12 mouse cellular contexts compared by ENCODE assay signal in the genomic region with DNA sequence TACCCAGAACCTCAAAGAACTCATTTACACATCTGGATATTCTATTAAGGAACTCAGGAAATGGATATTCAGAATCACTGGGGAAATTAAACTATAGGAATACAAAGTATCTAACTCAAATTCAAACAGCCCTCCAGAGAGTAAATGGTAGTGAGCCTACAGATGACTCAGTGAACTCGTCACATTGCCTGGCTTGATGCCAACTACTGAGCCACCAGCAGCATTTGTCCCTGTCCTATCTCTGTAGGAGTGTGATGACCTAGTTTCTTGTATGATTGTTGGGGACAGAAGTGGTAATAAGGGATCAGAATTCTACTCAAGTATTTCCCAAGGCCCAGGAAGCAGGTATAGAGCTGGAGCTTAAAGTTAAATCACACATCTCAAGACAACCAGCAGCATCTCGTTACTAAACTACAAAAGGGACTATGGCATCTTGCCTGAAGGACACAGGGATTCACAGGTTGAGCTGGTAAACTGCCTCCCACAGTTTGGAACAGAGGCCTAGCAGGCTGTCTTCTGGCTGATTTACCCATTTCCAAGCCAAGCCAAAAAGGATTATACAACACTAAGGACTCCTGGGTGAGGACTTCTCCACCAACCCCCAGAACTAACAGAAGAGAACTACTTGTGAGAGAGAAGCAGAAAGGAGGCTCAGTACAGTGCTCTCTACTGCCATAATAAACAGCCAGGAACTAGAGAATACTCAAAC.
DNase-seq lines count a peak whose midpoint lies in the region; TF ChIP-seq lines count a peak whose summit lies in the region.
"Had no signal": no experiment of that assay in that cellular context is flagged by ENCODE, and none has a peak within 500 bp of the region (broad histone marks: within the 10 kb centered on the region; RNA-seq: fewer than 3 reads in every experiment).

No protein-coding gene starts in this region.

- DNase-seq in layer of hippocampus, adult 2 months (ENCODE audit: low spot score in 2 of 2) = peak; percentile 4 to 13
- DNase-seq in layer of hippocampus, adult 9-10 months (ENCODE audit: low spot score) = no peak
- DNase-seq in adrenal gland, adult 18-20 months (ENCODE audit: low spot score in 2 of 2) = peak; percentile 36 to 68
- peak; percentile 2 for DNase-seq in brain, embryonic 14.5 days (ENCODE audit: low read depth)
- DNase-seq in left cerebral cortex, adult 2 months (ENCODE audit: extremely low spot score in 1 of 2, low spot score in 2 of 2) = peak; percentile 31 to 41
- no peak for DNase-seq in gastrocnemius, postnatal 25 days
- DNase-seq in kidney, postnatal 14 days = no peak
- DNase-seq in heart, adult 9 months (ENCODE audit: low spot score in 2 of 2) = no peak
- DNase-seq: kidney, adult 2 months; liver; lung, postnatal 4 days had no signal

- TF ChIP-seq POLR2A in brain, embryonic 14.5 days (IDR thresholded peaks at IDR 0.05; ENCODE audit: borderline replicate concordance, extremely low read depth, insufficient read depth, insufficient read length, poor library complexity, severe bottlenecking) = no peak

- intact Hi-C loops in left cerebral cortex, adult 2 months (cut with DNase I) = loop anchor here (5.0 kb wide), 1 partner anchor 274 kb away; no protein-coding TSS in a partner anchor

- no peak for TF ChIP-seq CTCF in layer of hippocampus, adult 2 months (conservative IDR thresholded peaks at IDR 0.05)
- TF ChIP-seq CTCF in brain, embryonic 14.5 days (IDR thresholded peaks at IDR 0.05; ENCODE audit: borderline replicate concordance, extremely low read depth, insufficient read depth, insufficient read length) = no peak
- TF ChIP-seq CTCF in left cerebral cortex, adult 2 months (IDR thresholded peaks at IDR 0.05) = no peak

- H3K27ac ChIP-seq in layer of hippocampus, adult 2 months = no peak overlapping the region
- H3K27ac ChIP-seq in left cerebral cortex, adult 2 months = no peak overlapping the region
- H3K27ac ChIP-seq: heart, embryonic 15.5 days had no signal

- H3K4me3 ChIP-seq in layer of hippocampus, adult 2 months = no peak overlapping the region
- H3K4me3 ChIP-seq in left cerebral cortex, adult 2 months = no peak overlapping the region
- H3K4me3 ChIP-seq: heart, embryonic 15.5 days had no signal

Comparison
In these comparisons a context has a peak if more than half of its experiments do, and no peak if none do; other contexts are left out.
1. DNase-seq: peak in layer of hippocampus, adult 2 months (2 of 2), adrenal gland, adult 18-20 months (2 of 2), brain, embryonic 14.5 days (single experiment) and left cerebral cortex, adult 2 months (2 of 2); none in layer of hippocampus, adult 9-10 months (single experiment), gastrocnemius, postnatal 25 days (single experiment), kidney, postnatal 14 days (single experiment) and heart, adult 9 months (0 of 2).